Mouse (Mus musculus): ENCODE results near the gene Poc1b.

The Poc1b gene

GRCm38 (mm10) chr10:99106703-99107631 lies at the start of gene Poc1b:
Poc1b (plus strand) TSS chr10:99107036.
- peak; percentile 52 to 70 for DNase-seq (ENCODE audit: low spot score in 2 of 2)

DNA sequence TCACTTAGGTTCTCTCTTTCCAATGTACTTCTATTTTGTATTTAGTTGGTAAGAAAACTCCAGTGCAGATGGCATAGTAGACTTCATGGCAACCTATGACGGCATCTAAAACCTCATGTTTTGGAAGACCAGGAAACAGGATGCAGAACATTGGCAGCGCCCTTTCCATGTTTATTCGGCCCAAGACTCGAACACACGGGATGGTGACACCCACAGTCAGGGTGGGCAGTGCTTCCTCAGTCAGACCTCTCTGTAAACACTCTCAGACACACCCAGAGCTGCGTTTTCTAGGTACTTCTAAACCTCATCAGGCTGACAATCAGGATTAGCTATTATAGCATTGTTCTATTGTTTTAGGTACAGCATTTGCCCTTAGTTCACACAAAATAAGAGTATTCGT lies 46.2 kb upstream of the Poc1b start:
- DNase-seq (ENCODE audit: low spot score in 2 of 2): no peak

- DNase-seq (ENCODE audit: low spot score in 2 of 2): no peak
Observed at GRCm38 (mm10) chr10:99061418-99061817, 45.4 kb upstream of the Poc1b start.

DNA sequence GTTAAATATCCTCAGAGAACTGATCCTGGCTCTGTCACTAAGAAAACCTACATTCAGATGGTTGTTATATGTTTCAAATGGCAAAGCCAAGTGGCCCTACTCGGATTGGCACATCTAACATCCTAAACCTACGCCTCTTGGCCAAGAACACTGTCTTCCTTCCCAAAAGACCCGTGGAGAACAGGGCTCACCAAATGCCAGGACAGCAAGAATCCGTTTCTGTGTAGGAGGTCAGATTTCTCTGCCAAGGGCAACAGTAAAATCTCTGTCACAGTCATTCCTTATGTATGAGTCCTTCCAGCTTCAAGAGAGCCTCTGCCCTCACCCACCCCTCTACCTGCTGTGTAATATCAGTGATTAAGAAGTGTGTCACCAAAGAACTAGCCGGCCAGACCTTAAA lies 44.3 kb upstream of the Poc1b start:
- no peak for DNase-seq (ENCODE audit: low spot score in 2 of 2)

GRCm38 (mm10) chr10:99076113-99076895 lies 30.5 kb upstream of the Poc1b start:
- no peak for DNase-seq (ENCODE audit: low spot score in 2 of 2)

- DNase-seq (ENCODE audit: low spot score in 2 of 2): no peak
Observed at GRCm38 (mm10) chr10:99078621-99079020, 28.2 kb upstream of the Poc1b start.

GRCm38 (mm10) chr10:99081569-99081990 lies 25.3 kb upstream of the Poc1b start:
- DNase-seq (ENCODE audit: low spot score in 2 of 2): no peak

DNA sequence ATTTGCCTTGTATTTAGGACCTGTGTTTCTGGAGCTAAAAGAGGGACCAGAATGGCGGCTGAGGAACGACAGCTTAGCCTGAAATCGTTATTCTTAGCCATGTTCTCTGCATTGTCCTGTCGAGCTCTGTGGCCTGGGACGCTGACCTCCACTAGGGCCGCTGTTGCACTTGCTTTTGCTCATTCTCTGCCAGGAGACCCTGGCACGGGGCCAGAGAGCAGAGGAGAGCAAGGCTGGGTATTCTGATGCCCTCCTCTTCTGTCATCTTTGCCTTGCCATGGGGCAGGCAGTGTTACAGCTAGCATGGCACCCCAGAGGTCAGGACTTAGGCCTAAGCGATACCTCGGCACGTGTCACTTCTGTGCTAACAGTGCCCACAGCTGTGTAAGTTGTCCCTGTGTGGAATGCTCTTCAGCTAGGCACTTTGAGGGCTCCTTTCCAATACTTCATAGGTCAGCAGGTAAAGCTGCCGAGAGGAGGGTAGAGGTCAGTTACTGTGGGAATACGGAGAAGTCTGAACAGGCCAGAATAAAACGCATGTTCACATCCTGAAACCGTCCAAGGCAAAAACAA lies 23.3 kb upstream of the Poc1b start:
- DNase-seq (ENCODE audit: low spot score in 2 of 2): no peak

- peak; percentile 48 to 67 for DNase-seq (ENCODE audit: low spot score in 2 of 2)
Observed at GRCm38 (mm10) chr10:99084397-99085239, 22.2 kb upstream of the Poc1b start.

DNA sequence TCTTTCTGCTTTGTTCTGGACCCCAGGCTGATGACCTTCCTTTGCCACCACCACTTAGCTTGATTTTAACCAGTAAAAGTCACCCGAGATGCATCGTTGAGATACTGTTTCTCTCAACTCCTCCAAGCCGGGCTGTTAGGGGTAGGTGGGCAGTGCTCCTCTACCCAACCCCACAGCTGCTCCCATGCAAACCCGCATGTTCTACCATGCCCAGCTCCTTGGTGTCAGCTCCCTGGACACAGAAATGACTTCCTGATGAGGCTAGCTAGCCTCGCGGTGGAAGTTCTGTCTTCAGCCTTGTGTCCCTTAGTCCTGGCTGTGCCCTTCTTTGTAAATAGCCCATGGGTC lies 21.6 kb upstream of the Poc1b start:
- DNase-seq (ENCODE audit: low spot score in 2 of 2): no peak

GRCm38 (mm10) chr10:99086029-99086428 lies 20.8 kb upstream of the Poc1b start:
- DNase-seq (ENCODE audit: low spot score in 2 of 2): no peak

- no peak for DNase-seq (ENCODE audit: low spot score in 2 of 2)
Observed at GRCm38 (mm10) chr10:99089906-99090305, 16.9 kb upstream of the Poc1b start.

DNA sequence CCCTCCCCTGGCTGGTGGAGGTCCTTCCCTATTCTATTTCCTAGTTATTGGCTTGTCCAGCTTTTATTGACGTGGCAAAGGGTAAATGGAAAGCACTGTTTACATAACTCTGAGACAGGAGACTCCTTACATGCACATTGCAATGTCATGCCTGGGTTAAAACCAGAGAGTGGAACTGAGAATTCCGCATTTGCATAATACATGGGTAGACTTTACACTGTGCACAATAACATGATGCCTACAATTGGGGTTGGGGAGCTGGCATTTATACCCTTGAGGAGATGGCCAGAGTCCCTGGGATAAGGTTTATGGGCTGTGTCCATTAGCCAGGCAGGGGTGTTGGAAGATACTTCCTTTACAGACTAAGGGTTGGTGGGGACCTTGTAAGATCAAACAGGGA lies 13.5 kb upstream of the Poc1b start:
- DNase-seq (ENCODE audit: low spot score in 2 of 2): no peak

GRCm38 (mm10) chr10:99095114-99095513 lies 11.7 kb upstream of the Poc1b start:
- DNase-seq (ENCODE audit: low spot score in 2 of 2): no peak

DNA sequence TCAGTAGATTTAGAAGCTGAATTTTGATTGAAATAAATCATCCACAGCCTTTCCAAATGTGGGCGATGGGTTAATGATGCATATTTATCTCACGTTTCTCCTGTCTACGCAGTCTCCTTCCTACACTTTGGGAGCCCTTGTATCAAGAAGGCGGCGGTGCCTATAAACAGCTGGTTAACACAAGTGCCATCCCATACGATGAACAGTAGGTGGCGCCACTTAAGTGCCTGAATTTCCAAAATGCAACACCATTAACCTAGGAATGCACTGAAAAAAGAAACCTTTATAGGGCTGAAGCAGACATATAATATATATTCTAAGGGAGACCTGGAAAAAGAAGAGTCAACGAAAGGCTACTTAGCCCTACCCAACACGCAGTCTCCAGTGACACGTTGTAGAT lies 9.5 kb upstream of the Poc1b start:
- DNase-seq (ENCODE audit: low spot score in 2 of 2): peak; percentile 39 to 57

- no peak for DNase-seq (ENCODE audit: low spot score in 2 of 2)
Observed at GRCm38 (mm10) chr10:99105522-99105921, 1.3 kb upstream of the Poc1b start.

GRCm38 (mm10) chr10:99106311-99106702 lies 529 bp upstream of the Poc1b start:
- DNase-seq (ENCODE audit: low spot score in 2 of 2): no peak

- peak; percentile 84 for DNase-seq (ENCODE audit: low spot score in 2 of 2)
Observed at GRCm38 (mm10) chr10:99107964-99108363, 1.1 kb downstream of the Poc1b start, which contains the start of gene Galnt4. Galnt4 (plus strand) TSS chr10:99108159.

- no peak for DNase-seq (ENCODE audit: low spot score in 2 of 2)
Observed at GRCm38 (mm10) chr10:99108431-99108982, 1.7 kb downstream of the Poc1b start.

DNA sequence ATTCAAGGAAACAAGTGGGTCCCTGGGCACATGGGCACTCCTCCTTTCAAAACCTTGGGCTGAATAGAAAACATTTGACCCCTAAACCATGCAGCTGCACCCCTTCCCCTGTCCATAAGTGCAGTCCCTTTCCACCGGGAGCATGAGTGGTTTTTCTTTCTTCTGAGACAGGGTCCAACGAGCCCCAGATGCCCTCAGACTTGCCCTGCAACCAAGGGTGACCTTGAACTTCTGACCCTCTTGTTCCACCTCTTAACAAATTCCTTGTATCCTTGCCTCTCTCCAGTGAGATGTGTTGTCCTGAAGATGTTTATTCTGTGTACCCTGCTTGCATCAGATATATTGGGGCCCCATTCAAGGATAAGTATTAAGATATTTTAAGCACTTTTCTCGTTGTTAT lies 6.7 kb downstream of the Poc1b start:
- DNase-seq (ENCODE audit: low spot score in 2 of 2): no peak

- no peak for DNase-seq (ENCODE audit: low spot score in 2 of 2)
Observed at GRCm38 (mm10) chr10:99114295-99114694, 7.5 kb downstream of the Poc1b start.
